In genomic region chr5:124002876-124003275, GRCm38 (mm10) we compare ENCODE assay signal across 11 mouse cellular contexts. TPM values are rescaled to one million over a fixed set of nuclear protein-coding genes. Genes with fewer than 3 reads are reported as not detected.
A peak's percentile ranks its signal among the peaks of the same experiment; 100 is the strongest.
DNase-seq lines count a peak whose midpoint lies in the region; ATAC-seq lines count a peak whose summit lies in the region.
"Had no signal": no experiment of that assay in that cellular context is flagged by ENCODE, and none has a peak within 500 bp of the region (broad histone marks: within the 10 kb centered on the region; RNA-seq: fewer than 3 reads in every experiment).

No protein-coding gene starts in this region.

- intact Hi-C loops in heart, postnatal 25 days (cut with DNase I): no loop called here

- peaks cover 48% of the 10 kb centered on the region for H3K36me3 ChIP-seq in heart, embryonic 10.5 days
- peaks cover 41% of the 10 kb centered on the region for H3K36me3 ChIP-seq in heart, embryonic 12.5 days
- peaks cover 45% of the 10 kb centered on the region for H3K36me3 ChIP-seq in kidney, embryonic 16.5 days (ENCODE audit: insufficient read depth, low read length)

- H3K27me3 ChIP-seq in heart, embryonic 10.5 days (ENCODE audit: insufficient read depth, poor library complexity, severe bottlenecking): peaks cover 4% of the 10 kb centered on the region; the same call in 1 of the 2 replicates
- H3K27me3 ChIP-seq in heart, embryonic 12.5 days (replicated peaks): no peaks in the 10 kb centered on the region
- no peaks in the 10 kb centered on the region for H3K27me3 ChIP-seq in kidney, embryonic 16.5 days (ENCODE audit: insufficient read depth, low read length)
- H3K27me3 ChIP-seq: embryonic facial prominence, embryonic 12.5 days had no signal

- ATAC-seq in heart, embryonic 12.5 days (ENCODE audit: insufficient number of reproducible peaks, low FRiP score): no peak
- ATAC-seq in kidney, embryonic 16.5 days (ENCODE audit: low FRiP score, low TSS enrichment): 0 out of 2 replicates have a peak, but pooled peaks have one; percentile 10

- peaks cover 46% of the 10 kb centered on the region for H3K4me1 ChIP-seq in heart, embryonic 10.5 days
- H3K4me1 ChIP-seq in heart, embryonic 12.5 days (replicated peaks): peaks cover 11% of the 10 kb centered on the region
- H3K4me1 ChIP-seq in kidney, embryonic 16.5 days (ENCODE audit: insufficient read depth, low read length): peaks cover 12% of the 10 kb centered on the region
- H3K4me1 ChIP-seq: embryonic facial prominence, embryonic 12.5 days had no signal

- no peaks in the 10 kb centered on the region for H3K9me3 ChIP-seq in heart, embryonic 10.5 days
- H3K9me3 ChIP-seq in heart, embryonic 12.5 days (replicated peaks): no peaks in the 10 kb centered on the region
- no peaks in the 10 kb centered on the region for H3K9me3 ChIP-seq in kidney, embryonic 16.5 days (ENCODE audit: low read length)
- H3K9me3 ChIP-seq: embryonic facial prominence, embryonic 12.5 days; G1E had no signal

- 86% methylated on average over 2 of the region's 2 CpGs for WGBS in heart, embryonic 10.5 days
- WGBS in heart, embryonic 12.5 days: 62% methylated on average over 2 of the region's 2 CpGs
- WGBS in kidney, embryonic 16.5 days: 42% methylated on average over 2 of the region's 2 CpGs

- no peak overlapping the region for H3K4me2 ChIP-seq in heart, embryonic 12.5 days
- no peak overlapping the region for H3K4me2 ChIP-seq in kidney, embryonic 16.5 days (replicated peaks; ENCODE audit: low read depth, low read length)
- H3K4me2 ChIP-seq: embryonic facial prominence, embryonic 12.5 days had no signal

- no peak overlapping the region for H3K9ac ChIP-seq in heart, embryonic 12.5 days
- H3K9ac ChIP-seq in kidney, embryonic 16.5 days (replicated peaks; ENCODE audit: low read length): no peak overlapping the region
- H3K9ac ChIP-seq: embryonic facial prominence, embryonic 12.5 days; liver, embryonic 14.5 days had no signal

- no peak for DNase-seq in heart, embryonic 10.5 days (ENCODE audit: low spot score)
- DNase-seq in heart, postnatal 25 days (ENCODE audit: low spot score): no peak
- peak; percentile 59 for DNase-seq in adrenal gland, adult 8-10 months
- peak; percentile 56 for DNase-seq in skeletal muscle tissue, adult 2 months (ENCODE audit: low read depth, low spot score)
- no peak for DNase-seq in spleen, postnatal 14 days (ENCODE audit: low spot score in 2 of 2)
- no peak for DNase-seq in spleen, adult 12 weeks (ENCODE audit: low spot score)

- peak overlapping the region; percentile 48; the same call in 1 of the 2 replicates for H3K27ac ChIP-seq in heart, embryonic 10.5 days
- H3K27ac ChIP-seq in heart, embryonic 12.5 days (ENCODE audit: poor library complexity, severe bottlenecking): peak overlapping the region; percentile 19; the same call in 1 of the 2 replicates
- H3K27ac ChIP-seq in kidney, embryonic 16.5 days (ENCODE audit: low read length): no peak overlapping the region
- H3K27ac ChIP-seq: embryonic facial prominence, embryonic 12.5 days; liver, embryonic 14.5 days had no signal

- H3K4me3 ChIP-seq in heart, embryonic 10.5 days: no peak overlapping the region
- no peak overlapping the region for H3K4me3 ChIP-seq in heart, embryonic 12.5 days
- no peak overlapping the region for H3K4me3 ChIP-seq in kidney, embryonic 16.5 days (ENCODE audit: low read length)
- H3K4me3 ChIP-seq: embryonic facial prominence, embryonic 12.5 days had no signal

RNA-seq across cellular contexts. Expression of gene Vps37b, which starts 29.2 kb away (rescaled TPM):
- 54.0 and 61.4 TPM in 2 replicates for polyA plus RNA-seq in heart, embryonic 10.5 days (2016; fragmentation: Nextera tagmentation; extraction: Ambion mirVana)
- 10 to 100 TPM; 18.2 to 18.6 TPM for total RNA-seq in heart, postnatal 25 days (2021)
- total RNA-seq in adrenal gland, adult 8-10 months (2022): 100 to 1,000 TPM in 1 of 4 experiments, 10 to 100 TPM in 3; 76.1 to 101 (median 91.9) TPM
- polyA plus RNA-seq in heart, embryonic 12.5 days (2016; fragmentation: Nextera tagmentation; extraction: Ambion mirVana): 61.9 and 64.4 TPM in 2 replicates
- 40.8 and 41.8 TPM in 2 replicates for polyA plus RNA-seq in kidney, embryonic 16.5 days (2015; fragmentation: Nextera tagmentation; extraction: Ambion mirVana)

RNA-seq across cellular contexts. Expression of gene Hip1r, which starts 29.4 kb away (rescaled TPM):
- 6.5 and 8.4 TPM in 2 replicates for polyA plus RNA-seq in heart, embryonic 10.5 days (2016; fragmentation: Nextera tagmentation; extraction: Ambion mirVana)
- 10 to 100 TPM; 13.4 to 19.0 TPM for total RNA-seq in heart, postnatal 25 days (2021)
- 10 to 100 TPM; 13.2 to 29.8 (median 22.8) TPM for total RNA-seq in adrenal gland, adult 8-10 months (2022)
- polyA plus RNA-seq in heart, embryonic 12.5 days (2016; fragmentation: Nextera tagmentation; extraction: Ambion mirVana): 4.8 and 7.5 TPM in 2 replicates
- 23.1 and 25.6 TPM in 2 replicates for polyA plus RNA-seq in kidney, embryonic 16.5 days (2015; fragmentation: Nextera tagmentation; extraction: Ambion mirVana)

Comparison
In these comparisons a context has a peak if more than half of its experiments do, and no peak if none do; other contexts are left out.
1. DNase-seq: peak in adrenal gland, adult 8-10 months (single experiment) and skeletal muscle tissue, adult 2 months (single experiment); none in heart, embryonic 10.5 days (single experiment), heart, postnatal 25 days (single experiment), spleen, postnatal 14 days (0 of 2) and spleen, adult 12 weeks (single experiment).